Mouse (Mus musculus): ENCODE data around the gene Gm960. TPM values are rescaled to one million over a fixed set of nuclear protein-coding genes. Genes with fewer than 3 reads are reported as not detected.

Gene Gm960
- 1 to 10 TPM in 1 of 2 experiments, under 1 TPM in 1; 0.51 to 2.9 TPM for polyA plus RNA-seq (2012; fragmentation: generic; extraction: Trizol)

GRCm38 (mm10) chr19:4698205-4698677, at the start of gene Gm960:
TSS of gene Gm960 (minus strand) at chr19:4698668.

GRCm38 (mm10) chr19:4711098-4711600, 12.7 kb upstream of the Gm960 start, which contains the start of gene Sptbn2:
TSS of gene Sptbn2 (plus strand) at chr19:4711167.

GRCm38 (mm10) chr19:4625179-4625828, 73.2 kb downstream of the Gm960 start, which contains the start of gene Rce1:
TSS of gene Rce1 (minus strand) at chr19:4625641.

GRCm38 (mm10) chr19:4615151-4616093, 83.0 kb downstream of the Gm960 start, which contains the start of gene Lrfn4:
TSS of gene Lrfn4 (minus strand) at chr19:4615667.

Other genes with a start within 250 kb of the Gm960 start
- 1 to 10 TPM; 1.6 TPM for gene Syt12, start 221.2 kb downstream of the Gm960 start, polyA plus RNA-seq (2012; fragmentation: generic; extraction: Trizol)
- gene 2010003K11Rik, start 200.1 kb downstream of the Gm960 start, polyA plus RNA-seq (2012; fragmentation: generic; extraction: Trizol): under 1 TPM in 1 of 2 experiments, not detected in 1; 0.09 TPM
- 10 to 100 TPM; 15.5 to 38.7 TPM for gene Pcx, start 188.2 kb downstream of the Gm960 start, polyA plus RNA-seq (2012; fragmentation: generic; extraction: Trizol)
- 10 to 100 TPM; 35.2 to 47.0 TPM for gene Lrfn4, start 83.0 kb downstream of the Gm960 start, polyA plus RNA-seq (2012; fragmentation: generic; extraction: Trizol)
- gene Rce1, start 73.0 kb downstream of the Gm960 start, polyA plus RNA-seq (2012; fragmentation: generic; extraction: Trizol): 10 to 100 TPM; 48.3 to 55.2 TPM
- gene Sptbn2, start 12.5 kb upstream of the Gm960 start, polyA plus RNA-seq (2012; fragmentation: generic; extraction: Trizol): under 1 TPM; 0.05 to 0.13 TPM
- gene Rbm4b, start 57.8 kb upstream of the Gm960 start, polyA plus RNA-seq (2012; fragmentation: generic; extraction: Trizol): 10 to 100 TPM in 1 of 2 experiments, 1 to 10 TPM in 1; 3.3 to 22.9 TPM
- 10 to 100 TPM; 17.8 to 38.0 TPM for gene Rbm4, start 95.2 kb upstream of the Gm960 start, polyA plus RNA-seq (2012; fragmentation: generic; extraction: Trizol)
- gene Gm21992, start 112.9 kb upstream of the Gm960 start, polyA plus RNA-seq (2012; fragmentation: generic; extraction: Trizol): 10 to 100 TPM; 23.3 to 28.1 TPM
- 10 to 100 TPM; 48.9 to 59.1 TPM for gene Rbm14, start 113.0 kb upstream of the Gm960 start, polyA plus RNA-seq (2012; fragmentation: generic; extraction: Trizol)
- gene Ccs, start 140.7 kb upstream of the Gm960 start, polyA plus RNA-seq (2012; fragmentation: generic; extraction: Trizol): 100 to 1,000 TPM in 1 of 2 experiments, 10 to 100 TPM in 1; 60.9 to 102 TPM
- gene Ccdc87, start 140.7 kb upstream of the Gm960 start, polyA plus RNA-seq (2012; fragmentation: generic; extraction: Trizol): under 1 TPM; 0.02 to 0.20 TPM
- 1 to 10 TPM in 1 of 2 experiments, under 1 TPM in 1; 0.18 to 2.1 TPM for gene Ctsf, start 156.5 kb upstream of the Gm960 start, polyA plus RNA-seq (2012; fragmentation: generic; extraction: Trizol)
- gene Actn3, start 179.2 kb upstream of the Gm960 start, polyA plus RNA-seq (2012; fragmentation: generic; extraction: Trizol): 1 to 10 TPM; 2.6 to 6.1 TPM
- 10 to 100 TPM in 1 of 2 experiments, 1 to 10 TPM in 1; 2.9 to 13.9 TPM for gene Zdhhc24, start 180.0 kb upstream of the Gm960 start, polyA plus RNA-seq (2012; fragmentation: generic; extraction: Trizol)
- gene Bbs1, start 208.0 kb upstream of the Gm960 start, polyA plus RNA-seq (2012; fragmentation: generic; extraction: Trizol): 1 to 10 TPM; 1.3 to 5.5 TPM
- 10 to 100 TPM; 78.5 to 79.8 TPM for gene Dpp3, start 229.6 kb upstream of the Gm960 start, polyA plus RNA-seq (2012; fragmentation: generic; extraction: Trizol)
- 1 to 10 TPM; 3.2 to 4.7 TPM for gene Peli3, start 244.5 kb upstream of the Gm960 start, polyA plus RNA-seq (2012; fragmentation: generic; extraction: Trizol)

Measured in C3H10T1/2 (cell line).